Mouse (Mus musculus) WW6 (cell line): ENCODE measurements at regions not wholly inside any gene's neighbourhood (a gene's known extent, or its start where the extent isn't known, plus 50 kb on each side); places are given as distances from the start of the nearest gene placed in this dataset.

ENCODE experiments used
- DNase-seq: peaks from one replicate; pipeline ENCODE4 v3.0.0-alpha.2; 2013; ENCODE audit warnings: low read depth, low spot score

GRCm38 (mm10) chr1:73727781-73728180 lies 396.5 kb downstream of the Tns1 start:
- no peak for DNase-seq

- no peak for DNase-seq
Observed at GRCm38 (mm10) chr1:73726658-73727057, 397.6 kb downstream of the Tns1 start.

- DNase-seq, result no peak
Observed at GRCm38 (mm10) chr1:73725486-73725885, 398.8 kb downstream of the Tns1 start.

GRCm38 (mm10) chr1:73724551-73724950 lies 399.7 kb downstream of the Tns1 start:
- no peak for DNase-seq

- DNase-seq, result no peak
Observed at GRCm38 (mm10) chr1:73721486-73722225, 402.6 kb downstream of the Tns1 start.

GRCm38 (mm10) chr1:73718421-73718820 lies 405.8 kb downstream of the Tns1 start:
- DNase-seq, result no peak

- no peak for DNase-seq
Observed at GRCm38 (mm10) chr1:73717401-73717800, 406.8 kb downstream of the Tns1 start.

- no peak for DNase-seq
Observed at GRCm38 (mm10) chr1:73716901-73717300, 407.3 kb downstream of the Tns1 start.

- no peak for DNase-seq
Observed at GRCm38 (mm10) chr1:73715571-73715970, 408.7 kb downstream of the Tns1 start.

- no peak for DNase-seq
Observed at GRCm38 (mm10) chr1:73702428-73702842, 421.8 kb downstream of the Tns1 start.

GRCm38 (mm10) chr1:73693537-73693936 lies 430.7 kb downstream of the Tns1 start:
- no peak for DNase-seq

- DNase-seq, result no peak
Observed at GRCm38 (mm10) chr1:73685734-73686133, 438.5 kb downstream of the Tns1 start.

GRCm38 (mm10) chr1:73685066-73685465 lies 439.2 kb downstream of the Tns1 start:
- DNase-seq, result no peak

GRCm38 (mm10) chr1:73684166-73684565 lies 440.1 kb downstream of the Tns1 start:
- no peak for DNase-seq

GRCm38 (mm10) chr1:73683132-73683888 lies 440.9 kb downstream of the Tns1 start:
- DNase-seq, result no peak

- no peak for DNase-seq
Observed at GRCm38 (mm10) chr1:73681697-73682096, 442.6 kb downstream of the Tns1 start.

- DNase-seq, result no peak
Observed at GRCm38 (mm10) chr1:73680829-73681228, 443.4 kb downstream of the Tns1 start.

- DNase-seq, result no peak
Observed at GRCm38 (mm10) chr1:73673851-73674235, 450.4 kb downstream of the Tns1 start.

GRCm38 (mm10) chr1:73673191-73673850 lies 450.9 kb downstream of the Tns1 start:
- DNase-seq, result no peak

GRCm38 (mm10) chr1:73672239-73672638 lies 452.0 kb downstream of the Tns1 start:
- DNase-seq, result no peak

GRCm38 (mm10) chr1:73668691-73669090 lies 455.6 kb downstream of the Tns1 start:
- DNase-seq, result no peak

GRCm38 (mm10) chr1:73663546-73663945 lies 460.7 kb downstream of the Tns1 start:
- peak; percentile 20 for DNase-seq
